In genomic region chr3:86141886-86142262, GRCm38 (mm10) we compare ENCODE assay signal across 8 mouse cellular contexts. TPM values are rescaled to one million over a fixed set of nuclear protein-coding genes. Genes with fewer than 3 reads are reported as not detected.
A peak's percentile ranks its signal among the peaks of the same experiment; 100 is the strongest.
DNase-seq lines count a peak whose midpoint lies in the region; ATAC-seq and TF ChIP-seq lines count a peak whose summit lies in the region.

No protein-coding gene starts in this region.

- peaks cover 47% of the 10 kb centered on the region for H3K36me3 ChIP-seq in ES-Bruce4 (ENCODE audit: control insufficient read depth, insufficient read depth, low read length, poor library complexity, severe bottlenecking)
- H3K36me3 ChIP-seq in embryonic facial prominence, embryonic 14.5 days (ENCODE audit: control insufficient read depth, insufficient read depth, low read length): peaks cover 47% of the 10 kb centered on the region
- peaks cover 45% of the 10 kb centered on the region for H3K36me3 ChIP-seq in intestine, embryonic 14.5 days (ENCODE audit: control insufficient read depth, insufficient read depth, low read length)
- peaks cover 25% of the 10 kb centered on the region for H3K36me3 ChIP-seq in lung, embryonic 16.5 days (ENCODE audit: control insufficient read depth, insufficient read depth, low read length)
- peaks cover 25% of the 10 kb centered on the region for H3K36me3 ChIP-seq in stomach, embryonic 15.5 days

- no peaks in the 10 kb centered on the region for H3K27me3 ChIP-seq in ES-Bruce4 (ENCODE audit: control insufficient read depth, insufficient read depth, low read length, poor library complexity, severe bottlenecking)
- no peaks in the 10 kb centered on the region for H3K27me3 ChIP-seq in embryonic facial prominence, embryonic 14.5 days (replicated peaks; ENCODE audit: control insufficient read depth, insufficient read depth, low read length)
- no peaks in the 10 kb centered on the region for H3K27me3 ChIP-seq in intestine, embryonic 14.5 days (replicated peaks; ENCODE audit: control insufficient read depth, insufficient read depth, low read length)
- H3K27me3 ChIP-seq in lung, embryonic 16.5 days (ENCODE audit: control insufficient read depth, insufficient read depth, low read depth, low read length): no peaks in the 10 kb centered on the region
- H3K27me3 ChIP-seq in stomach, embryonic 15.5 days (replicated peaks): no peaks in the 10 kb centered on the region

- peak; percentile 6 for ATAC-seq in embryonic facial prominence, embryonic 14.5 days (ENCODE audit: low read depth)
- peak; percentile 15 for ATAC-seq in intestine, embryonic 14.5 days (replicated peaks; ENCODE audit: low FRiP score, low TSS enrichment, low read depth)
- peak; percentile 32 for ATAC-seq in lung, embryonic 16.5 days (ENCODE audit: low read depth)
- ATAC-seq in stomach, embryonic 15.5 days (ENCODE audit: insufficient read depth, low FRiP score, low read depth): peak; percentile 9; the same call in 1 of the 2 replicates

- H3K4me1 ChIP-seq in ES-Bruce4 (ENCODE audit: control insufficient read depth, insufficient read depth, low read length): no peaks in the 10 kb centered on the region
- peaks cover 7% of the 10 kb centered on the region for H3K4me1 ChIP-seq in embryonic facial prominence, embryonic 14.5 days (ENCODE audit: control insufficient read depth, insufficient read depth, low read length)
- H3K4me1 ChIP-seq in intestine, embryonic 14.5 days (replicated peaks; ENCODE audit: control insufficient read depth, insufficient read depth, low read length): peaks cover 15% of the 10 kb centered on the region
- H3K4me1 ChIP-seq in lung, embryonic 16.5 days (replicated peaks; ENCODE audit: control insufficient read depth, insufficient read depth, low read length): peaks cover 12% of the 10 kb centered on the region
- H3K4me1 ChIP-seq in stomach, embryonic 15.5 days: no peaks in the 10 kb centered on the region

- peak overlapping the region; percentile 96 for H3K4me3 ChIP-seq in ES-Bruce4 (ENCODE audit: low read depth, low read length)
- peak overlapping the region; percentile 99 for H3K4me3 ChIP-seq in embryonic facial prominence, embryonic 14.5 days (ENCODE audit: low read depth, low read length)
- peak overlapping the region; percentile 86 for H3K4me3 ChIP-seq in intestine, embryonic 14.5 days (ENCODE audit: low read depth, low read length)
- peak overlapping the region; percentile 71 for H3K4me3 ChIP-seq in lung, embryonic 16.5 days (ENCODE audit: low read length)
- peak overlapping the region; percentile 87 for H3K4me3 ChIP-seq in stomach, embryonic 15.5 days (replicated peaks)

- H3K9me3 ChIP-seq in ES-Bruce4 (replicated peaks; ENCODE audit: control insufficient read depth, insufficient read depth, low read length, poor library complexity, severe bottlenecking): no peaks in the 10 kb centered on the region
- no peaks in the 10 kb centered on the region for H3K9me3 ChIP-seq in embryonic facial prominence, embryonic 14.5 days (ENCODE audit: control insufficient read depth, low read length)
- no peaks in the 10 kb centered on the region for H3K9me3 ChIP-seq in intestine, embryonic 14.5 days (ENCODE audit: control insufficient read depth, low read length)
- no peaks in the 10 kb centered on the region for H3K9me3 ChIP-seq in lung, embryonic 16.5 days (ENCODE audit: control insufficient read depth, low read length)
- H3K9me3 ChIP-seq in stomach, embryonic 15.5 days: no peaks in the 10 kb centered on the region

- no peak for TF ChIP-seq CTCF in ES-Bruce4 (IDR thresholded peaks at IDR 0.05; ENCODE audit: low read depth, low read length)

- TF ChIP-seq POLR2A in ES-Bruce4 (IDR thresholded peaks at IDR 0.05; ENCODE audit: insufficient read depth, low read length): no peak

- TF ChIP-seq EP300 in ES-Bruce4 (IDR thresholded peaks at IDR 0.05; ENCODE audit: insufficient read depth, low read depth, low read length): no peak

- H3K27ac ChIP-seq in ES-Bruce4 (ENCODE audit: insufficient read depth, low read length): peak overlapping the region; percentile 17; the same call in 1 of the 2 replicates
- H3K27ac ChIP-seq in embryonic facial prominence, embryonic 14.5 days (replicated peaks; ENCODE audit: low read depth, low read length): peak overlapping the region; percentile 92
- peak overlapping the region; percentile 89 for H3K27ac ChIP-seq in intestine, embryonic 14.5 days (ENCODE audit: low read depth)
- H3K27ac ChIP-seq in lung, embryonic 16.5 days (ENCODE audit: low read length): peak overlapping the region; percentile 82
- H3K27ac ChIP-seq in stomach, embryonic 15.5 days: peak overlapping the region; percentile 87

- WGBS in embryonic facial prominence, embryonic 14.5 days: under 1% methylated on average over 18 of the region's 18 CpGs
- under 1% methylated on average over 18 of the region's 18 CpGs for WGBS in intestine, embryonic 14.5 days
- WGBS in lung, embryonic 16.5 days: 0% methylated on average over 18 of the region's 18 CpGs
- WGBS in stomach, embryonic 15.5 days: under 1% methylated on average over 18 of the region's 18 CpGs

- peak overlapping the region; percentile 91 for H3K9ac ChIP-seq in ES-Bruce4 (ENCODE audit: low read depth, poor library complexity, severe bottlenecking)
- H3K9ac ChIP-seq in embryonic facial prominence, embryonic 14.5 days (ENCODE audit: low read depth, low read length): peak overlapping the region; percentile 100
- H3K9ac ChIP-seq in intestine, embryonic 14.5 days (ENCODE audit: low read length): peak overlapping the region; percentile 99
- H3K9ac ChIP-seq in lung, embryonic 16.5 days (ENCODE audit: low read length): peak overlapping the region; percentile 100
- peak overlapping the region; percentile 97 for H3K9ac ChIP-seq in stomach, embryonic 15.5 days

- DNase-seq in adrenal gland, adult 8-10 months: peak; percentile 16
- no peak for DNase-seq in adrenal gland, adult 2 months
- peak; percentile 37 for DNase-seq in embryonic facial prominence, embryonic 14.5 days (ENCODE audit: low spot score)
- peak; percentile 80 for DNase-seq in intestine, embryonic 14.5 days (ENCODE audit: low spot score)
- no peak for DNase-seq in cerebellum, adult 18-20 months

- peak overlapping the region; percentile 88 for H3K4me2 ChIP-seq in embryonic facial prominence, embryonic 14.5 days (ENCODE audit: low read depth, low read length)
- peak overlapping the region; percentile 81 for H3K4me2 ChIP-seq in intestine, embryonic 14.5 days (ENCODE audit: low read length)
- H3K4me2 ChIP-seq in lung, embryonic 16.5 days (ENCODE audit: low read depth, low read length): peak overlapping the region; percentile 78
- peak overlapping the region; percentile 64 for H3K4me2 ChIP-seq in stomach, embryonic 15.5 days

RNA-seq across cellular contexts. Expression of gene Rps3a1, which starts 0.6 kb away (rescaled TPM):
- 100 to 1,000 TPM; 780 to 849 (median 825) TPM for total RNA-seq in adrenal gland, adult 8-10 months (2022)
- total RNA-seq in adrenal gland, adult 2 months (2021): 100 to 1,000 TPM; 728 to 830 TPM
- polyA plus RNA-seq in adrenal gland, adult 2 months (2012; rRNA removed): 12.6 and 17.1 TPM in 2 replicates
- polyA plus RNA-seq in ES-Bruce4 (2011; ENCODE audit: insufficient read depth, insufficient read length, low read depth, missing spikeins): 1,696 and 1,750 TPM in 2 replicates
- 1,488 and 1,507 TPM in 2 replicates for polyA plus RNA-seq in embryonic facial prominence, embryonic 14.5 days (2014; fragmentation: Nextera tagmentation; extraction: Ambion mirVana)
- 1,532 and 1,540 TPM in 2 replicates for polyA plus RNA-seq in intestine, embryonic 14.5 days (2014; fragmentation: Nextera tagmentation; extraction: Ambion mirVana)
- 1,246 and 1,285 TPM in 2 replicates for polyA plus RNA-seq in lung, embryonic 16.5 days (2015; fragmentation: Nextera tagmentation; extraction: Ambion mirVana)
- 1,309 and 1,341 TPM in 2 replicates for polyA plus RNA-seq in stomach, embryonic 15.5 days (2015; fragmentation: Nextera tagmentation; extraction: Ambion mirVana)

Comparison
In these comparisons a context has a peak if more than half of its experiments do, and no peak if none do; other contexts are left out.
1. DNase-seq: peak in adrenal gland, adult 8-10 months (single experiment), embryonic facial prominence, embryonic 14.5 days (single experiment) and intestine, embryonic 14.5 days (single experiment); none in adrenal gland, adult 2 months (single experiment) and cerebellum, adult 18-20 months (0 of 2).
2. H3K27ac ChIP-seq: peak in every context shown above with its lines; median percentile 92 in embryonic facial prominence, embryonic 14.5 days; 89 in intestine, embryonic 14.5 days; 87 in stomach, embryonic 15.5 days; 82 in lung, embryonic 16.5 days; 17 in ES-Bruce4.
3. RNA of gene Rps3a1, which starts 0.6 kb away (polyA plus RNA-seq): 1,696 to 1,750 TPM in ES-Bruce4, 1,532 to 1,540 TPM in intestine, embryonic 14.5 days, 1,488 to 1,507 TPM in embryonic facial prominence, embryonic 14.5 days, 1,309 to 1,341 TPM in stomach, embryonic 15.5 days and 1,246 to 1,285 TPM in lung, embryonic 16.5 days; 12.6 to 17.1 TPM in adrenal gland, adult 2 months; every median in the first group is over 10 times any median in the second.
4. Peak in every context shown above with its lines, with median percentiles within 50 percentile points of each other: H3K4me3 ChIP-seq, H3K9ac ChIP-seq, ATAC-seq and H3K4me2 ChIP-seq.